Mouse (Mus musculus): ENCODE measurements around the gene Ltbp1. TPM values are rescaled to one million over a fixed set of nuclear protein-coding genes. Genes with fewer than 3 reads are reported as not detected.

Gene Ltbp1
- polyA plus RNA-seq, 1 experiment from 2014 or later, result 14.2 TPM

DNA sequence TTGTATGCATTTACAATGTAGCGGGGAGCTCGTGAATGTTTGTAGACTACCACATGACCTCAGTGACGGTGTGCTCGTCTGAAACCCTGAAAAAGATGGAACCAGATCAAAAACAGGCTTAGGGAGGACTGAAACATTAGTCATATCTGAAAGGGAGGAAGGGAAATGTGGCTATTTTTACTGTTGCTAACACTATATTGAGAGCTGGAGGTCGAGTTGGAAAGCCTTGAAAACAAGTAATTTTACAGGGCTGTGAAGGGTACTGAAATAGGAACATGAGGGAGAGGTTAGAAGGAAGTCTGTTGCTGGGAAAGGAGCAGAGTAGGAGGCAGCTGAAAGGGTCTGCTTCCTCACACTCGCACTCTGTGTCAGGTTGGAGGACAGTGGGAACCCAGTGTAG, 147.7 kb downstream of the Ltbp1 start:
- no peak overlapping the region for H3K4me2 ChIP-seq (ENCODE audit: low read depth, low read length)
- H3K27me3 ChIP-seq (ENCODE audit: control insufficient read depth, insufficient read depth, low read length), result no peaks in the 10 kb centered on the region
- no peaks in the 10 kb centered on the region for H3K9me3 ChIP-seq (replicated peaks; ENCODE audit: control insufficient read depth, low read length)
- H3K4me1 ChIP-seq (ENCODE audit: control insufficient read depth, insufficient read depth, low read length), result no peaks in the 10 kb centered on the region
- no peak overlapping the region for H3K4me3 ChIP-seq (ENCODE audit: low read depth, low read length)
- 77% methylated on average over 6 of the region's 6 CpGs for WGBS
- no peak overlapping the region for H3K9ac ChIP-seq (replicated peaks; ENCODE audit: low read length)
- no peak for ATAC-seq (replicated peaks; ENCODE audit: insufficient number of reproducible peaks, low FRiP score, low TSS enrichment, low read depth)
- no peaks in the 10 kb centered on the region for H3K36me3 ChIP-seq (replicated peaks; ENCODE audit: control insufficient read depth, insufficient read depth, low read depth, low read length)
- H3K27ac ChIP-seq (replicated peaks; ENCODE audit: low read depth, low read length), result no peak overlapping the region
- no peak for DNase-seq (ENCODE audit: low spot score)

GRCm38 (mm10) chr17:75158385-75158784, 153.0 kb downstream of the Ltbp1 start:
- Histone ChIP-seq H3K4me1 (ENCODE audit: control insufficient read depth, insufficient read depth, low read length) (no peaks in the 10 kb centered on the region), H3K4me3 (ENCODE audit: low read depth, low read length) (no peak overlapping the region), H3K9me3 (replicated peaks; ENCODE audit: control insufficient read depth, low read length) (no peaks in the 10 kb centered on the region), H3K4me2 (ENCODE audit: low read depth, low read length) (no peak overlapping the region), H3K36me3 (replicated peaks; ENCODE audit: control insufficient read depth, insufficient read depth, low read depth, low read length) (no peaks in the 10 kb centered on the region), H3K27ac (replicated peaks; ENCODE audit: low read depth, low read length) (no peak overlapping the region), H3K9ac (replicated peaks; ENCODE audit: low read length) (no peak overlapping the region), H3K27me3 (ENCODE audit: control insufficient read depth, insufficient read depth, low read length) (no peaks in the 10 kb centered on the region)
- DNase-seq (ENCODE audit: low spot score), result no peak
- 91% methylated on average over 6 of the region's 6 CpGs for WGBS
- no peak for ATAC-seq (replicated peaks; ENCODE audit: insufficient number of reproducible peaks, low FRiP score, low TSS enrichment, low read depth)

DNA sequence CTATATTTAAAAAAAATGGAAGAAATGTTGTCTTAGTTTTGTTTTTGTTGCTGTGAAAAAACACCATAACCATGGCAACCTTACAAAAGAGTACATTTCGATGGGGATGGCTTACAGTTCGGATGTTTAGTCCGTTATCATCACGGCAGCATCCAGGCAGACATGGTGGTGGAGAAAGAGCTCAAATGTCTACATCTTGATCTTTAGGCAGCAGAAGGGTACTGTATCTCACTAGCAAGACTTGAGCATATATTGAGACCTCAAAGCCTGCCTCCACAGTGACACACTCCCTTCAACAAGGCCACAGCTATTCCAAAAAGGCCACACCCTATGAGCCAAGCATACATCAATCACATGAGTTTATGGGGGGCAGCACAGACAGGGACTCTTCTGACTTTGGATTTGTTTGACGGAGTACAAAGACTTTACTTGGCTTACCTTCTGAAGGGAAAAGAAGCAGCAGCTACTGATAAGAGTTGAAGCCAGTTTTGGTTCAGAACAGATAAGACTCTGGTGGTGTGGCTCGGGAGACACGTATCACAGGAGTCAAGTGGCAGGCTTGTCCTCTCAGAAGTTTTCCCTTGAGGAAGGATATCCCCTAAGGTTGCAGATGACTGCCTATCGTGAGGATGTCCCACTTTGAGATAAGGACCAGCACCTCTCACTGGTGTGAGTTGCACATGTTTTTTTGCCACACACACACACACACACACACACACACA, 153.9 kb downstream of the Ltbp1 start:
- no peak for ATAC-seq (replicated peaks; ENCODE audit: insufficient number of reproducible peaks, low FRiP score, low TSS enrichment, low read depth)
- Histone ChIP-seq H3K4me1 (ENCODE audit: control insufficient read depth, insufficient read depth, low read length) (no peaks in the 10 kb centered on the region), H3K4me2 (ENCODE audit: low read depth, low read length) (no peak overlapping the region), H3K9ac (replicated peaks; ENCODE audit: low read length) (no peak overlapping the region), H3K27ac (replicated peaks; ENCODE audit: low read depth, low read length) (no peak overlapping the region), H3K27me3 (ENCODE audit: control insufficient read depth, insufficient read depth, low read length) (no peaks in the 10 kb centered on the region), H3K36me3 (replicated peaks; ENCODE audit: control insufficient read depth, insufficient read depth, low read depth, low read length) (no peaks in the 10 kb centered on the region), H3K4me3 (ENCODE audit: low read depth, low read length) (no peak overlapping the region), H3K9me3 (replicated peaks; ENCODE audit: control insufficient read depth, low read length) (no peaks in the 10 kb centered on the region)
- DNase-seq (ENCODE audit: low spot score), result no peak
- 90% methylated on average over 8 of the region's 8 CpGs for WGBS

GRCm38 (mm10) chr17:75161062-75161461, 155.7 kb downstream of the Ltbp1 start:
- H3K27ac ChIP-seq (replicated peaks; ENCODE audit: low read depth, low read length), result no peak overlapping the region
- H3K9ac ChIP-seq (replicated peaks; ENCODE audit: low read length), result no peak overlapping the region
- H3K36me3 ChIP-seq (replicated peaks; ENCODE audit: control insufficient read depth, insufficient read depth, low read depth, low read length), result no peaks in the 10 kb centered on the region
- no peaks in the 10 kb centered on the region for H3K4me1 ChIP-seq (ENCODE audit: control insufficient read depth, insufficient read depth, low read length)
- DNase-seq (ENCODE audit: low spot score) (no peak), ATAC-seq (replicated peaks; ENCODE audit: insufficient number of reproducible peaks, low FRiP score, low TSS enrichment, low read depth) (no peak)
- H3K27me3 ChIP-seq (ENCODE audit: control insufficient read depth, insufficient read depth, low read length), result no peaks in the 10 kb centered on the region
- H3K9me3 ChIP-seq (replicated peaks; ENCODE audit: control insufficient read depth, low read length), result no peaks in the 10 kb centered on the region
- H3K4me2 ChIP-seq (ENCODE audit: low read depth, low read length), result no peak overlapping the region
- no peak overlapping the region for H3K4me3 ChIP-seq (ENCODE audit: low read depth, low read length)
- WGBS, result 84% methylated on average over 10 of the region's 10 CpGs

DNA sequence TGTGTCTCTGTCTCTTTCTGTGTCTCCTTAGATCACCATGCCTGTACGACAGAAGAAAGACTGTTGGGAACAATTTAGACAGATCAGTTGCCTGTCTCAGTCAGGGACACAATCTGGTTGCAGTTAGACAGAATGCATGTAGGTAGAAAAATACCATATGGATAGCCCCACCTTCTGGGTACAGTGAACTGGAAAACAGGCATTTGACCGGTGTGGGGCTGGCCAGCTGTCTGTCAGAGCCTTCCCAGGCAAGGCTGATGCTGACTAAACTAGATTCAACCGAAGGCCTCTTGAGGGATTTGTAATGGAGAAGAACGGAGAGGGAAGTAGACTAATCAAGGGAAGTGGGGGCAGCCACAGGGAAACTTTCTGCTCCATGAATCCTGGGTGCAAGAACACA, 156.6 kb downstream of the Ltbp1 start:
- no peak for ATAC-seq (replicated peaks; ENCODE audit: insufficient number of reproducible peaks, low FRiP score, low TSS enrichment, low read depth)
- H3K36me3 ChIP-seq (replicated peaks; ENCODE audit: control insufficient read depth, insufficient read depth, low read depth, low read length), result no peaks in the 10 kb centered on the region
- no peaks in the 10 kb centered on the region for H3K4me1 ChIP-seq (ENCODE audit: control insufficient read depth, insufficient read depth, low read length)
- DNase-seq (ENCODE audit: low spot score), result peak; percentile 31
- WGBS, result 44% methylated on average over 4 of the region's 4 CpGs
- H3K9me3 ChIP-seq (replicated peaks; ENCODE audit: control insufficient read depth, low read length), result no peaks in the 10 kb centered on the region
- no peak overlapping the region for H3K4me3 ChIP-seq (ENCODE audit: low read depth, low read length)
- no peak overlapping the region for H3K4me2 ChIP-seq (ENCODE audit: low read depth, low read length)
- H3K27me3 ChIP-seq (ENCODE audit: control insufficient read depth, insufficient read depth, low read length), result no peaks in the 10 kb centered on the region
- H3K27ac ChIP-seq (replicated peaks; ENCODE audit: low read depth, low read length), result no peak overlapping the region
- no peak overlapping the region for H3K9ac ChIP-seq (replicated peaks; ENCODE audit: low read length)

DNA sequence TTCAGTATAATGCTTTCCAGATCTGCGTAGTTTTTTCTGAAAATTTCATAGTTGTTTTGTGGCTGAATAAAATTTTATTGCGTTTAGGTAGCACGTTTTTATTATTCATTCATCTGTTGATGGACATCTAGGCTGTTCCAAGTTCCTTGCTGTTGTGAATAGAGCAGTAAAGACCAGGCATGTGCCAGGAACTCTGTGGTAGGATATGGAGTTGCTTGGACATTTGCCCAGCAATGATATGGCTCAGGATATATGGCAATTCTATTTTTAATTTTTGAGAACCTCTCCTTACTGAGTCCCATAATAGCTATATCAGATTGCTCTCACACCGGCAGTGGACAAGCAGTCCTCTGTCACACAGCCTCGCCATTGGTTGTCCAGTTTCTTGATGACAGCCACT, 159.2 kb downstream of the Ltbp1 start:
- 87% methylated on average over 5 of the region's 5 CpGs for WGBS
- Histone ChIP-seq H3K4me1 (ENCODE audit: control insufficient read depth, insufficient read depth, low read length) (no peaks in the 10 kb centered on the region), H3K4me2 (ENCODE audit: low read depth, low read length) (no peak overlapping the region), H3K9ac (replicated peaks; ENCODE audit: low read length) (no peak overlapping the region), H3K4me3 (ENCODE audit: low read depth, low read length) (no peak overlapping the region), H3K36me3 (replicated peaks; ENCODE audit: control insufficient read depth, insufficient read depth, low read depth, low read length) (no peaks in the 10 kb centered on the region), H3K9me3 (replicated peaks; ENCODE audit: control insufficient read depth, low read length) (no peaks in the 10 kb centered on the region), H3K27me3 (ENCODE audit: control insufficient read depth, insufficient read depth, low read length) (no peaks in the 10 kb centered on the region), H3K27ac (replicated peaks; ENCODE audit: low read depth, low read length) (no peak overlapping the region)
- ATAC-seq (replicated peaks; ENCODE audit: insufficient number of reproducible peaks, low FRiP score, low TSS enrichment, low read depth), result no peak
- DNase-seq (ENCODE audit: low spot score), result no peak

DNA sequence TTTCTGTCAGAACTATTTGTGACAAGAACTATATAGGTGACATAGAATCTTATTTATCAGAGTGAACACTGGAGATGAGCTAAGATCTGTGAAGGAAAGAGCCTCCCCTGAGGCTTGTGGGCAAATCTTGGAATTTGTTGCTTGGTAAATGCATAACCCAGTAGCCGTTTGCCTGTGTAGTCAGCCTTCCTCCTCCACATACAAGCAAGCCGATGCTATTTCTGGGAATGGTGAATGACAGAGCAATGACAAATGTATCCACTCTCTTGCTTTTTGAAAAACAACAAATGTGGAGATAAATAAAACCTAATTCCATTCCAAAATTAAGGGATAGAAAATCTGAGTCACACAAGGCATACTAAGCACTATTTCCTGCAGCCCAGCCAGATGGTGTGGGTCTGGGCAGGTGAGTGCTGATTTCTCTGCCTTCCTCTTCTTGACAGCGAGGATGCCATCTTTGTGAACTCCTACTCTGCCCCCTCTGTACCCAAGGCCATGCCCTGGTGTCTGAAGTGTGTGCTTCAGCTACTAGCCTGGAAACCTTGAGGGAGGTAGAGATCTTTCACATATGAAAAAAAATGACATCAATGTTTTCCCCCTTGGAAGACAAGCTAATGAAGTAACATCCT, 163.3 kb downstream of the Ltbp1 start:
- no peak overlapping the region for H3K4me2 ChIP-seq (ENCODE audit: low read depth, low read length)
- H3K36me3 ChIP-seq (replicated peaks; ENCODE audit: control insufficient read depth, insufficient read depth, low read depth, low read length), result no peaks in the 10 kb centered on the region
- 86% methylated on average over 3 of the region's 3 CpGs for WGBS
- no peaks in the 10 kb centered on the region for H3K9me3 ChIP-seq (replicated peaks; ENCODE audit: control insufficient read depth, low read length)
- DNase-seq (ENCODE audit: low spot score) (no peak), ATAC-seq (replicated peaks; ENCODE audit: insufficient number of reproducible peaks, low FRiP score, low TSS enrichment, low read depth) (no peak)
- no peak overlapping the region for H3K9ac ChIP-seq (replicated peaks; ENCODE audit: low read length)
- no peaks in the 10 kb centered on the region for H3K4me1 ChIP-seq (ENCODE audit: control insufficient read depth, insufficient read depth, low read length)
- no peak overlapping the region for H3K4me3 ChIP-seq (ENCODE audit: low read depth, low read length)
- no peaks in the 10 kb centered on the region for H3K27me3 ChIP-seq (ENCODE audit: control insufficient read depth, insufficient read depth, low read length)
- H3K27ac ChIP-seq (replicated peaks; ENCODE audit: low read depth, low read length), result no peak overlapping the region

DNA sequence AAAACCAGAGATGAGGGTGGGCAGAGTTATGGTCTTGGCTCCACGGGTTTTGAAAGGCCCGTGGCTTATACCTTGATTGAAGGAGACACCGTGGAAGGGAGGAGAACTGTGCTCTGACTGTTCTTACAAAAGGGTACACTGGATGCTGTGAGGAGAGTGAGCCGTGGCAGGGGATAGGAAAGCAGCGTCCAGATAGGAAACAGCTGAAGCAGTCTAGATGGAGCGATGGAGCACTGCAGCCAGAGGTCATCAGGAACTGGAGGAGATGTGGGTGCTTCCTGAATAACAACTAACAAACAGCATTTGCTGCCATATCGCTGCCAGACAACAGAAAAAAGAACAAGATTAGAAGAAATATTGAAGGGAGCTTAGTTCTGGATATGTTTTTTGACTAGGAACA, 166.3 kb downstream of the Ltbp1 start:
- no peak for ATAC-seq (replicated peaks; ENCODE audit: insufficient number of reproducible peaks, low FRiP score, low TSS enrichment, low read depth)
- Histone ChIP-seq H3K36me3 (replicated peaks; ENCODE audit: control insufficient read depth, insufficient read depth, low read depth, low read length) (no peaks in the 10 kb centered on the region), H3K9ac (replicated peaks; ENCODE audit: low read length) (no peak overlapping the region), H3K27me3 (ENCODE audit: control insufficient read depth, insufficient read depth, low read length) (no peaks in the 10 kb centered on the region), H3K4me1 (ENCODE audit: control insufficient read depth, insufficient read depth, low read length) (no peaks in the 10 kb centered on the region), H3K4me2 (ENCODE audit: low read depth, low read length) (no peak overlapping the region), H3K9me3 (replicated peaks; ENCODE audit: control insufficient read depth, low read length) (no peaks in the 10 kb centered on the region), H3K27ac (replicated peaks; ENCODE audit: low read depth, low read length) (no peak overlapping the region), H3K4me3 (ENCODE audit: low read depth, low read length) (no peak overlapping the region)
- no peak for DNase-seq (ENCODE audit: low spot score)
- WGBS, result 86% methylated on average over 7 of the region's 7 CpGs

All from embryonic facial prominence, embryonic 11.5 days (tissue).